8 mouse cellular contexts compared by ENCODE assay signal in genomic region chr2:161108085-161108927, GRCm38 (mm10). TPM values are rescaled to one million over a fixed set of nuclear protein-coding genes. Genes with fewer than 3 reads are reported as not detected.
A peak's percentile ranks its signal among the peaks of the same experiment; 100 is the strongest.
DNase-seq lines count a peak whose midpoint lies in the region; ATAC-seq lines count a peak whose summit lies in the region.

No protein-coding gene starts in this region.

- WGBS in hindbrain, embryonic 10.5 days, result 1% methylated on average over 77 of the region's 77 CpGs

- no peaks in the 10 kb centered on the region for H3K9me3 ChIP-seq in hindbrain, embryonic 10.5 days

- H3K27ac ChIP-seq in hindbrain, embryonic 10.5 days, result peak overlapping the region; percentile 99

- H3K36me3 ChIP-seq in hindbrain, embryonic 10.5 days, result peaks cover 7% of the 10 kb centered on the region; the same call in 1 of the 2 replicates

- intact Hi-C loops in left cerebral cortex, postnatal 14 days (cut with DNase I), result loop anchor here (5.0 kb wide), 2 partner anchors 61 to 69 kb away; no protein-coding TSS in a partner anchor

- DNase-seq in cerebellum, adult 11 months, result peak; percentile 53
- no peak for DNase-seq in cerebellum, postnatal 4 days (ENCODE audit: low spot score in 2 of 2)
- DNase-seq in brain, adult 2 months (ENCODE audit: low read depth, low spot score), result peak; percentile 50
- peak; percentile 24 for DNase-seq in forelimb bud, embryonic 11.5 days (ENCODE audit: low read depth, low spot score)
- no peak for DNase-seq in hindbrain, embryonic 10.5 days (ENCODE audit: low spot score)
- DNase-seq in left cerebral cortex, postnatal 14 days (ENCODE audit: low spot score in 2 of 2), result peak; percentile 17 to 45
- peak; percentile 20 to 48 for DNase-seq in spleen, postnatal 14 days (ENCODE audit: low spot score in 2 of 2)

- H3K4me1 ChIP-seq in hindbrain, embryonic 10.5 days (replicated peaks), result peaks cover 31% of the 10 kb centered on the region

- peak; percentile 15 for ATAC-seq in megakaryocyte, adult 5-6 weeks (ENCODE audit: poor library complexity, severe bottlenecking)

- peak overlapping the region; percentile 96 for H3K4me3 ChIP-seq in hindbrain, embryonic 10.5 days

- no peaks in the 10 kb centered on the region for H3K27me3 ChIP-seq in hindbrain, embryonic 10.5 days (ENCODE audit: insufficient read depth, poor library complexity, severe bottlenecking)

RNA-seq across cellular contexts. Expression of gene Chd6, which starts 0.6 kb away (rescaled TPM):
- polyA plus RNA-seq in hindbrain, embryonic 10.5 days (2016; fragmentation: Nextera tagmentation; extraction: Ambion mirVana), result 25.9 and 29.5 TPM in 2 replicates
- total RNA-seq in left cerebral cortex, postnatal 14 days (2021), result 10 to 100 TPM; 53.6 to 64.2 TPM
- 22.7 and 24.8 TPM in 2 replicates for total RNA-seq in megakaryocyte, adult 5-6 weeks (2015)
- total RNA-seq in megakaryocyte, adult 5-6 weeks (2017), result 21.4 and 28.5 TPM in 2 replicates

Comparison
In these comparisons a context has a peak if more than half of its experiments do, and no peak if none do; other contexts are left out.
1. DNase-seq: peak in cerebellum, adult 11 months (single experiment), brain, adult 2 months (single experiment), forelimb bud, embryonic 11.5 days (single experiment), left cerebral cortex, postnatal 14 days (2 of 2) and spleen, postnatal 14 days (2 of 2); none in cerebellum, postnatal 4 days (0 of 2) and hindbrain, embryonic 10.5 days (single experiment).